Mouse (Mus musculus) limb, embryonic 15.5 days (tissue): ENCODE data around the gene Dcaf17. TPM values are rescaled to one million over a fixed set of nuclear protein-coding genes. Genes with fewer than 3 reads are reported as not detected.

Experiments
- ATAC-seq: fragments of 200-750 bp; cut with Nextera tagmentation; 2 replicates; pipeline ENCODE4 v1.8.0; 2017; ENCODE audit warnings: low read depth, moderate TSS enrichment; ENCODE audit not compliant: insufficient number of reproducible peaks, low FRiP score, low TSS enrichment
- H3K27ac ChIP-seq: fragments of 300-500 bp; sonication (generic); 2 replicates; pipeline ENCODE4 v1.5.1; 2015; ENCODE audit warnings: moderate library complexity, mild to moderate bottlenecking, inconsistent platforms
- H3K27me3 ChIP-seq: fragments of 300-500 bp; sonication (generic); 2 replicates; pipeline ENCODE4 v1.6.1; 2015; ENCODE audit warnings: inconsistent platforms
- H3K36me3 ChIP-seq: fragments of 300-500 bp; sonication (generic); 2 replicates; pipeline ENCODE4 v1.6.1; 2015; ENCODE audit warnings: inconsistent platforms
- H3K4me1 ChIP-seq: fragments of 300-500 bp; sonication (generic); 2 replicates; pipeline ENCODE4 v1.6.1; 2015; ENCODE audit warnings: inconsistent platforms
- H3K4me2 ChIP-seq: fragments of 300-500 bp; sonication (generic); 2 replicates; pipeline ENCODE4 v1.6.1; 2015; ENCODE audit warnings: mild to moderate bottlenecking, inconsistent platforms
- H3K4me3 ChIP-seq: fragments of 300-500 bp; sonication (generic); 2 replicates; pipeline ENCODE4 v1.5.1; 2015; ENCODE audit warnings: mild to moderate bottlenecking, inconsistent platforms
- H3K9ac ChIP-seq: fragments of 300-500 bp; sonication (generic); 2 replicates; pipeline ENCODE4 v1.6.1; 2015; ENCODE audit warnings: inconsistent platforms
- H3K9me3 ChIP-seq: fragments of 300-500 bp; sonication (generic); 2 replicates; pipeline ENCODE4 v1.6.1; 2016; ENCODE audit warnings: inconsistent platforms
- WGBS: fragments of 180-500 bp; shearing (Covaris S2); methylation state at CpG from one replicate; pipeline ENCODE4 v1.1.7; 2015; 5-methylcytosine and 5-hydroxymethylcytosine counted together
- polyA plus RNA-seq: library from polyadenylated mRNA; unstranded; fragments of >200 nt; fragmentation: Nextera tagmentation; extraction: Ambion mirVana; gene quantifications from 2 replicates; pipeline ENCODE4 v1.2.1, GENCODE M21; 2015

The Dcaf17 gene
- polyA plus RNA-seq, 1 experiment from 2014 or later: 29.5 TPM

- Histone ChIP-seq H3K9me3 (no peaks in the 10 kb centered on the region), H3K4me2 (no peak overlapping the region), H3K27me3 (no peaks in the 10 kb centered on the region), H3K4me1 (peaks cover 5% of the 10 kb centered on the region; the same call in 1 of the 2 replicates), H3K4me3 (no peak overlapping the region), H3K9ac (no peak overlapping the region), H3K36me3 (peaks cover 12% of the 10 kb centered on the region; the same call in 1 of the 2 replicates), H3K27ac (no peak overlapping the region)
- WGBS: 61% methylated on average over 10 of the region's 10 CpGs
- no peak for ATAC-seq
These were observed 72.8 kb downstream of the Dcaf17 start for GRCm38 (mm10) chr2:71127779-71128534.

DNA sequence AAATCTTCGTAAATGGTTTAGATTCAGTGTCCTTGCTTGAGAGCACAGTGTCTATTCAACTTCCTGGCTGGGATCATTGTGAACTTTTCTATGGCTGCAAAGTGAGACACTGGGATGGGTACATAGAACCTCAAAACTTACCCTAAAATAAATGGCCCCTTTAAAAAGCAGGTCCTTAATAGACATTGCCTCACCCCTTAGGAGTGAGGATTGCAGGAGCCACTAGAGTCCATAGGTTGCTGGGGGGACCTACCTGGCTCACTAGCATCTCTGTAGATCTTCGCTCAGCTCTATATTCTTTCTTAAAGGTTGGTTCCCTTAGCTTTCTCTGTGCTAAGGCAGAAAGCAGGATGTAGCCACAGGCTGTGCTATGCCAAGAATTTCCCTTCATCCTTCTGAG, 75.2 kb downstream of the Dcaf17 start:
- Histone ChIP-seq H3K4me1 (0 out of 2 replicates have a peak, but pooled peaks cover 3% of the 10 kb centered on the region), H3K4me2 (no peak overlapping the region), H3K27me3 (no peaks in the 10 kb centered on the region), H3K9me3 (no peaks in the 10 kb centered on the region), H3K27ac (no peak overlapping the region), H3K4me3 (no peak overlapping the region), H3K36me3 (peaks cover 21% of the 10 kb centered on the region), H3K9ac (no peak overlapping the region)
- 82% methylated on average over 2 of the region's 2 CpGs for WGBS
- ATAC-seq: no peak

- H3K4me1 ChIP-seq: 0 out of 2 replicates have a peak, but pooled peaks cover 3% of the 10 kb centered on the region
- H3K27ac ChIP-seq: no peak overlapping the region
- H3K9me3 ChIP-seq: no peaks in the 10 kb centered on the region
- no peak overlapping the region for H3K4me2 ChIP-seq
- no peak overlapping the region for H3K4me3 ChIP-seq
- ATAC-seq: no peak
- H3K36me3 ChIP-seq: peaks cover 32% of the 10 kb centered on the region
- H3K9ac ChIP-seq: no peak overlapping the region
- no peaks in the 10 kb centered on the region for H3K27me3 ChIP-seq
- WGBS: 81% methylated on average over 3 of the region's 3 CpGs
These were observed 76.9 kb downstream of the Dcaf17 start for GRCm38 (mm10) chr2:71131866-71132496.

- Histone ChIP-seq H3K27ac (no peak overlapping the region), H3K36me3 (peaks cover 46% of the 10 kb centered on the region), H3K27me3 (no peaks in the 10 kb centered on the region), H3K4me1 (no peaks in the 10 kb centered on the region), H3K9ac (no peak overlapping the region), H3K4me3 (no peak overlapping the region), H3K4me2 (no peak overlapping the region), H3K9me3 (no peaks in the 10 kb centered on the region)
- WGBS: 86% methylated on average over 9 of the region's 9 CpGs
- ATAC-seq: no peak
These were observed 78.9 kb downstream of the Dcaf17 start for GRCm38 (mm10) chr2:71134041-71134505.

DNA sequence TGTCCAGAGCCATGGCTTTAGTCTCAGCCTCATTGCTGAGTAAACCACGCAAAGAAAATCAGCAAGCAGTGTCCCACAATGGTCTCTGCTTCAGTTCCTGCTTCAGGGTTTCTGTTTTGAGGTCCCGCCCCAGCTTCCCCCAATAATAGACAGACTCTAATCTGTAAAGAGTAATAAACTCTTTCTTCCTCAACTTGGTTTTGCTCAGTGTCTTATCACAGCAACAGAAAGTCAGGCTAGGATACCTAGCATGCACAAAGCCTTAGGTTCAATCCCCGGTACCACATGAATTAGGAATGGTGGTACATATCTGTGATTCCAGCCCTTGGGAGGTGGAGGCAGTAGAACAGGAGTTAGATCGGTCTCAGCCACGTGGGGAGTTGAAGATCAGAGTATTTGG, 79.7 kb downstream of the Dcaf17 start:
- ATAC-seq: no peak
- H3K4me1 ChIP-seq: no peaks in the 10 kb centered on the region
- H3K27me3 ChIP-seq: no peaks in the 10 kb centered on the region
- no peak overlapping the region for H3K4me3 ChIP-seq
- H3K27ac ChIP-seq: no peak overlapping the region
- no peaks in the 10 kb centered on the region for H3K9me3 ChIP-seq
- H3K9ac ChIP-seq: no peak overlapping the region
- H3K36me3 ChIP-seq: peaks cover 53% of the 10 kb centered on the region
- 72% methylated on average over 5 of the region's 5 CpGs for WGBS
- no peak overlapping the region for H3K4me2 ChIP-seq

GRCm38 (mm10) chr2:71140622-71141021, 85.5 kb downstream of the Dcaf17 start:
- Histone ChIP-seq H3K36me3 (peaks cover 32% of the 10 kb centered on the region), H3K27me3 (no peaks in the 10 kb centered on the region), H3K9me3 (no peaks in the 10 kb centered on the region), H3K9ac (no peak overlapping the region), H3K4me1 (no peaks in the 10 kb centered on the region), H3K4me2 (no peak overlapping the region), H3K27ac (no peak overlapping the region), H3K4me3 (no peak overlapping the region)
- 70% methylated on average over 4 of the region's 4 CpGs for WGBS
- ATAC-seq: no peak

DNA sequence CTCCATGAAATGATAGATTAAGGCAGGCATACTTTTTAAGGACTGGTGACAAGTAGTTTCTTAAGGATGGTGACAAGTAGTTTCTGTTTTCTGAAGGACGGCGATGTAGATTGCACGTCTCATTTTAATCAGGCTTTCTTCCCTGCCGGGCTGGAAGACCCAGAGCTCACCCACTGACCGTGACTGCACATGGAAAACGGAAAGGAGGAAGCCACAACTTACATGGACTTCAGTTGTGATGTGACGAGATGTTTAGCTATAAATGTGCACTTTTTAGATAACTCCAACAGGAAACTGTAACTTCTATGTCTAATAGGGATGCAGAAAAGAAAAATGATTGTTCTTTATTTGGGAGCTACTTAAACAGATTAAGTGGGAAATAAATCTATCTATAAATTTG, 87.3 kb downstream of the Dcaf17 start:
- H3K4me2 ChIP-seq: no peak overlapping the region
- no peak overlapping the region for H3K4me3 ChIP-seq
- H3K27ac ChIP-seq: no peak overlapping the region
- peaks cover 20% of the 10 kb centered on the region for H3K36me3 ChIP-seq
- no peaks in the 10 kb centered on the region for H3K4me1 ChIP-seq
- H3K9me3 ChIP-seq: no peaks in the 10 kb centered on the region
- ATAC-seq: no peak
- 73% methylated on average over 7 of the region's 7 CpGs for WGBS
- no peak overlapping the region for H3K9ac ChIP-seq
- H3K27me3 ChIP-seq: no peaks in the 10 kb centered on the region

GRCm38 (mm10) chr2:71145853-71146252, 90.7 kb downstream of the Dcaf17 start:
- no peak overlapping the region for H3K27ac ChIP-seq
- H3K36me3 ChIP-seq: no peaks in the 10 kb centered on the region
- ATAC-seq: no peak
- no peaks in the 10 kb centered on the region for H3K4me1 ChIP-seq
- H3K9me3 ChIP-seq: no peaks in the 10 kb centered on the region
- no peak overlapping the region for H3K4me3 ChIP-seq
- no peak overlapping the region for H3K9ac ChIP-seq
- H3K27me3 ChIP-seq: no peaks in the 10 kb centered on the region
- H3K4me2 ChIP-seq: no peak overlapping the region
- 89% methylated on average over 4 of the region's 4 CpGs for WGBS

GRCm38 (mm10) chr2:71146266-71146665, 91.1 kb downstream of the Dcaf17 start:
- no peak overlapping the region for H3K9ac ChIP-seq
- no peak overlapping the region for H3K4me2 ChIP-seq
- H3K27ac ChIP-seq: no peak overlapping the region
- H3K36me3 ChIP-seq: no peaks in the 10 kb centered on the region
- H3K4me1 ChIP-seq: no peaks in the 10 kb centered on the region
- ATAC-seq: no peak
- WGBS: 34% methylated on average over 3 of the region's 3 CpGs
- no peak overlapping the region for H3K4me3 ChIP-seq
- no peaks in the 10 kb centered on the region for H3K9me3 ChIP-seq
- no peaks in the 10 kb centered on the region for H3K27me3 ChIP-seq

DNA sequence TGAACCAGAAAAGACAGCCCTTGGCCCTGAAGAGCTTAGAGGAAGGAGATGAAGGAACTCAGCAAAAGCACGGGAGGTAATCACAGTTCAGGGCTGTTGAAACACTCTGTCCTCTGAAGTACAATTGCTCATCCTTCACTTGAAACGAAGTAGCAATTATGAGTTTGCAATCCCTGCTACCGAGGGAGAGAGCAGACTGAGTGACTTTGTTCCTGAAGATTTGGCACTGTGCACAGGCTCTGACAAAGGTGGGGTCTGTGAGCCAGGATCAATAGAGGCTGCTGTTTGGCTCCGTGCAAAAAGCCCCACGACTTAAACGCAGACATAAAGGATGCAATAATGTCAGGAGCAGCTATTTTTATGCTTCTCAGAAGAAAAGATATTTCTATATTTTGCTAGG, 92.7 kb downstream of the Dcaf17 start:
- Histone ChIP-seq H3K27ac (no peak overlapping the region), H3K9me3 (no peaks in the 10 kb centered on the region), H3K4me3 (no peak overlapping the region), H3K9ac (no peak overlapping the region), H3K4me2 (no peak overlapping the region), H3K4me1 (no peaks in the 10 kb centered on the region), H3K27me3 (no peaks in the 10 kb centered on the region), H3K36me3 (no peaks in the 10 kb centered on the region)
- ATAC-seq: no peak
- 39% methylated on average over 6 of the region's 6 CpGs for WGBS
